Mouse (Mus musculus) kidney, postnatal 36 days (tissue): ENCODE measurements around the gene Fa2h.

Experiments used
- DNase-seq, 2 experiments: peaks; one replicate each; pipeline ENCODE4 v3.0.0; 2021 to 2022; ENCODE audit warnings: mixed read lengths in 2 of 2

The Fa2h gene

DNA sequence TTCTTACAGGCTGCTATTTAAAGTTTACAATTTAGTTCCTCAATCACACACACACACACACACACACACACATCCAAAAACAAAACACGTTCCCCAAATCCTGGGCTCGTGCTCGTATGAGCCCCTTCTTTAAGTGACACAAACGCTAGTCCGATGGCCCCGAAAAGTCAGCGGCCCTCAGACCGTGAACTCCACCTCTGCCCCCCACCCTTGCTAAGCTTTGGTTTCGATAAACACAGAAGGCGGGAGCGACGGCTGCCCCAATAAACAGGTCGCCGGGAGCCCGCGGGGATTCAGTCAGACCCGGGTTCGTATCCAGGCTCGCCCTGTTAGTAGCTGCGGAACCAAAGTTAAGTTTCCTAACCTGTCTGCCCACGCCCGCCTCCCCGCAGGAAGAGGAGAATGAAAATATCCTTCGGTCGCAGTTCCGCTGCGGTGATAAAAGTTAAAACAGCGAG lies 94.2 kb downstream of the Fa2h start:
- peak; percentile 39 to 74 for DNase-seq

DNA sequence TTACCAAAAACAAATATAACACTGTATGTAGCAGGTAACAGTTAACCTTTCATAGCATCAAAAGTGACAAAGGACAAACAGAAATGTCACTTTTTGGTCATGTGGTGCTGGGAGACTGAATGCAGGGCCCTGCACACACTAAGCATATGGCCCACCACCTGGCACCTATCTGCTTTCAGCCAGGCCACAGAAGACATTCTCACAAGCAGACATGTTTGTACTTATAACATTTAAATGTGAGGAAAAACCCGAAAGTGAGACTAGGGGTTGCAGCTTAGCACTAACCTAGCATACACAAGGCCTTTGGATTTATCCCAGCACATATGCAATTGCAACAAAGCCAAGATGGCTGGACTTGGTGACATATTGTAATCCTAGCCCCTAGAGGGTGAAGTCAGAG lies 95.6 kb downstream of the Fa2h start:
- DNase-seq, result no peak
